Mouse (Mus musculus) forebrain, embryonic 10.5 days (tissue): ENCODE measurements around the gene Usp49. TPM values are rescaled to one million over a fixed set of nuclear protein-coding genes. Genes with fewer than 3 reads are reported as not detected.
"Not testable (repeated sequence)": the region's sequence is repeated elsewhere in the genome, so short reads cannot be mapped to it uniquely, and the experiment has no call there.

Experiments used
- DNase-seq: peaks from one replicate; pipeline ENCODE4 v3.0.0-alpha.2; 2017; ENCODE audit warnings: low spot score; ENCODE audit errors: extremely low spot score
- H3K27ac ChIP-seq: fragments of 300-500 bp; sonication (generic); 2 replicates; pipeline ENCODE4 v1.5.1; 2016; ENCODE audit warnings: mild to moderate bottlenecking
- H3K27me3 ChIP-seq: fragments of 300-500 bp; sonication (generic); 2 replicates; pipeline ENCODE4 v1.6.1; 2016; ENCODE audit warnings: mild to moderate bottlenecking; ENCODE audit not compliant: poor library complexity, severe bottlenecking
- H3K36me3 ChIP-seq: fragments of 300-500 bp; sonication (generic); replicated peaks from 2 replicates; pipeline ENCODE4 v1.6.1; 2016; ENCODE audit warnings: mild to moderate bottlenecking, moderate library complexity
- H3K4me1 ChIP-seq: fragments of 300-500 bp; sonication (generic); 2 replicates; pipeline ENCODE4 v1.6.1; 2016
- H3K4me3 ChIP-seq: fragments of 300-500 bp; sonication (generic); 2 replicates; pipeline ENCODE4 v1.5.1; 2016; ENCODE audit warnings: mild to moderate bottlenecking, moderate library complexity
- H3K9me3 ChIP-seq: fragments of 300-500 bp; sonication (generic); 2 replicates; pipeline ENCODE4 v1.6.1; 2016; ENCODE audit warnings: mild to moderate bottlenecking, moderate library complexity
- WGBS: fragments of 180-500 bp; shearing (Covaris S2); methylation state at CpG from one replicate; pipeline ENCODE4 v1.1.7; 2016; 5-methylcytosine and 5-hydroxymethylcytosine counted together
- polyA plus RNA-seq: library from polyadenylated mRNA; unstranded; fragments of >200 nt; fragmentation: Nextera tagmentation; extraction: Ambion mirVana; gene quantifications from 2 replicates; pipeline ENCODE4 v1.2.1, GENCODE M21; 2016

The Usp49 gene
- polyA plus RNA-seq, 1 experiment from 2014 or later, result 6.0 TPM

DNA sequence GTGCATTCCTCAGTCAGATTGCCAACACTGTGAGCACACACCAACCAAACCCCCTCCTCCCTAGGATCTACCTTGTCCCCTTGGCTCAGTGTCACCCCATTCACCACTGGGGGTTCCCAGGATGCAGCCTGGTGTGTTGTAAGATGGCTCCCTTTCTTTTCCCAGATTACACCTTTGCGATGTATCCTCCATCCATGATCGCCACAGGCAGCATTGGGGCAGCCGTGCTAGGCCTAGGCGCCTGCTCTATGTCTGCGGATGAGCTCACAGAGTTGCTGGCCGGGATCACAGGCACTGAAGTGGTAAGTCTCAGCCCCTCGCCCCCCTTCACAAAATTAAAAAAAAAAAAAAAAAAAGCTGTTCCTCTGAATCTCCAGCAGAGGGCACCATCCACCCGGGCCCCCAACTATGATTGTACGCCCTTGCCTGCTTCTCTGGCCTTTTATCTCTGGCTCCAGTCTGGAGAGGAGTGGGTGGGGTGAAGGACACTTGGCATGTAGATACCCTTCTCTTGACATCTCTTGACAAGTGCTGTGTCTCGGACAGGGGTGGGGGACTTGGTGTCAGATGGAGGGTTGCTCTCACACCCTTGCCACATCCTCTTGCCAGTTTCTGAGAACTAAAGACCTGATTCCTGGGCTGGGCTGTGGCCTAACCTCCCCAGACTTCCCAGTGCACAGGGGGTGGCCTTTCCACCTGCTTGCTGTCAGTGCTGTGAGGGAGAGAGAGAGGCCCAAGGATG is 32.5 kb upstream of the Usp49 start:
- H3K36me3 ChIP-seq, result peaks cover 69% of the 10 kb centered on the region
- no peaks in the 10 kb centered on the region for H3K9me3 ChIP-seq
- 32% methylated on average over 10 of the region's 10 CpGs for WGBS
- peak; percentile 52 for DNase-seq
- peaks cover 54% of the 10 kb centered on the region for H3K4me1 ChIP-seq
- peak overlapping the region; percentile 90 for H3K27ac ChIP-seq
- no peaks in the 10 kb centered on the region for H3K27me3 ChIP-seq
- H3K4me3 ChIP-seq, result peak overlapping the region; percentile 80; the same call in 1 of the 2 replicates

DNA sequence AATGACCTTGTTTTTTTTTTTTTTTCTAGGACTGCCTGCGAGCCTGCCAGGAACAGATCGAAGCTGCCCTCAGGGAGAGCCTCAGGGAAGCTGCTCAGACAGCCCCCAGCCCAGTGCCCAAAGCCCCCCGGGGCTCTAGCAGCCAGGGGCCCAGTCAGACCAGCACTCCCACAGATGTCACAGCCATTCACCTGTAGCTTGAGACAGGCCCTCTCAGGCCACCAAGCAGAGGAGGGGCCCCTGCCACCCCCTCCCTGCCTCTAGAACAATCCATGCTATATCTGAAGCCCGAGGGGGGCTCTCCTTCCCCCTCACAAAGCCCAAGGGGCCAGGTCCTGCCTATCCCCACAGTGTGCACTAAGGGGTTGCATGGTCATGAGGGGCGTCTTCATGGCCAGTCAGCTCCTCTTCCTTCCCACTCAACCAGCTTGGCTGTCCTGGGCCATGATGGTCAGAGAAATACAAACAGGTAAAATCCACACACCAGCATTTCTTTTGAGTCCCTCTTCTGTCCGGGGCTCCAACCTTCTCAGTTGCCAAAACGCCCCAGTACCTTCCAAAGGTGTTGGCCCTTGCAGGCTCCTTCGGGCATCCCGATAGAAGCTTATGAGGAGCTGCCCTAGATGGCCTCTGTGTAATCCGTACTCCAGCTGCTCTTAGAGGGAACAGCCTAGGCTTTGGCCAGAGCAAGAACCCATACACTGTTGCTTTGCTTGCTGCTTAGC is 31.7 kb upstream of the Usp49 start:
- not testable (repeated sequence) for H3K27me3 ChIP-seq, H3K9me3 ChIP-seq, DNase-seq
- Histone ChIP-seq H3K27ac (peak overlapping the region; percentile 90), H3K4me3 (peak overlapping the region; percentile 1; the same call in 1 of the 2 replicates), H3K36me3 (peaks cover 74% of the 10 kb centered on the region), H3K4me1 (peaks cover 47% of the 10 kb centered on the region)
- WGBS, result 86% methylated on average over 10 of the region's 10 CpGs

DNA sequence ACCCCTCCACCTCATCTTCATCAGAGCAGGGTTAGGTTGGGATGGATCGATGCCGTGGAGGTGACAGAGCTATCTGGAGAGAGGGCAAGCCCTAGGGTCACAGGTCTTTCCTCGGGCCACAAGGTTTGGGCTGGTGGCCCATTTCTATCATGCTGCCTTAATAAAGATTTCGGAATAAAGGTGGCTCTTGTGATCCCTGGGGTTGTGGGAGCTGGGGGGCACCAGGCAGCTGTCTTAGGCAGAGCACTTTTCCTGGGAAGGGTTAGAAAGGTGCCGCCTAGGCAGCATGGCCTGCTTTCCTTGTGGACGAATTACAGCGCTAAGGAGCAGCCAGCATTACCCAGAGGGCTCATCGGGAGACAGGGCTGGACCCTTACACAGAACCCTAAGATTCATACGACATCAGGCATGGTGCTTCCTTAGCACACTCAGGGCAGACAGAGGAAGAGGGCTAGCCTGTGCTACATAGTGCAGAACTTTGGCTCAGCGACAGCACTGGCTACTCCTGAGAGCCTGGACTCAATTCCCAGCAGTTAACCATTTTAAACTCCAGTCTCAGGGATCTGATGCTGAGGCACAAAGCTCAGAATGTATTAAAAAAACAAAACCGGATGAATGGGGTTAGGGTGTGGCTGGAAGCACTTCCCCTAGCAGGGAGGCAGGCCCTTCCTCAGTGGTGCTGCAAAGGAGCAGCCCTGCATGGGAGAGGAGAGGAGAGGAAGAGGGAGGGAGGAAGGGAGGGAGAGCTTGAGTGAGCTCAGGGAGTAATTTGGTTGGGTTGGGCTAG is 30.8 kb upstream of the Usp49 start:
- peaks cover 40% of the 10 kb centered on the region for H3K4me1 ChIP-seq
- no peak overlapping the region for H3K27ac ChIP-seq
- 85% methylated on average over 11 of the region's 11 CpGs for WGBS
- no peak for DNase-seq
- H3K36me3 ChIP-seq, result peaks cover 83% of the 10 kb centered on the region
- H3K9me3 ChIP-seq, result no peaks in the 10 kb centered on the region
- no peaks in the 10 kb centered on the region for H3K27me3 ChIP-seq
- H3K4me3 ChIP-seq, result no peak overlapping the region

DNA sequence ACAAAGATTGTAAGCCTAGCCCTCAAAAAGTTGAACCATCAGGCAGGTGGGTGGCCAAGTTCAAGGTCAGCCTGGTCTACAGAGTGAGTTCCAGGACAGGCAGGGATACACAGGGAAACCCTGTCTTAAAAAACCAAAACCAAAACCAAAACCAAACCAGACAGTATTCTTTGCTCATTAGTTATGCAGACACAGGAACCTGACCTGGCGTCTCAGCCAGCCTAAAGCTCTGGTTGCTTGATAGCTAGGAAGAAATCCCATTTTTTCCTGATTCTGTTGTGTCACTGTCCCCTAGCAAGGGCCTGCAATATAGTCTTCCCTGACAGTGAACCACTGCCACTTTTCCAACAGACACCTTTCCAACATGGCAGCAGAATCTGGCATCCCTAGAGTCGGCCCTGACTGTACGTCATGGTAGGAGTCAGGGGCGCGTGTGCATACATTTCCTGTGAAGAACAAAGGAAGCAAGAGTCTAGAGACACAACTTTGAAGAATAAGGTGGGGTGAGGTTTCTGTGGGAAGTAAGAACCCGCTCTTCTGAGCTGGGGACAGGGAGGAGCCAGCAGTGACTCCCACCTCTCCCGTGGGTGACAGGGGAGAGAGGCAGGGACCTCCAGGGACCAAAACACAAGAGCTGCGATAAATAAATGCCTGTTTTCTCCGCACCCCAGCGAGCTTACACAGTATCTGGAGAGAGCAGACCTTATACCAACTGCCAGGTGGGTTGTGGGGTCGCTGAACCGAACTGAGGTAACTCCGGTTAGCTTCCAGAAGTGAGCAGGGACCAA is 29.7 kb upstream of the Usp49 start:
- WGBS, result 92% methylated on average over 13 of the region's 13 CpGs
- Histone ChIP-seq H3K36me3 (peaks cover 94% of the 10 kb centered on the region), H3K27ac (no peak overlapping the region), H3K9me3 (no peaks in the 10 kb centered on the region), H3K4me3 (no peak overlapping the region), H3K4me1 (peaks cover 29% of the 10 kb centered on the region), H3K27me3 (no peaks in the 10 kb centered on the region)
- no peak for DNase-seq

DNA sequence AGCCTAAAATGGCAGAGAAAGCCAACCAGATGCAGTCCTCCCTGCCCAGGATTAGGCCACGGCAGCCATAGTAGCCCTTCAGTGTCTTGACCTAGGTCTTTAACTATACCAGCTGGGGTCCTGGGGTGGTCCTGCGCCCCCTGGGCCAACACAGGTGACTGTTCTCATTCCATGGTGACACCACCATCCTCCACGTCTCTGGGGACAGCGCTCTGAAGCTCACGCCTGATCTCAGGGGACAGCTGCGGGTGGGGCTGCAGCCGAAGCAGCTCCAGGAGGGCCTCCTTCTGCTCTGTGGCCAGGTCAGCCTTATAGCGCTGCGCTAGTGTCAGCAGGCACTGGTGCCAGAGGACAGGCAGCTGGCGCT is 29.1 kb upstream of the Usp49 start:
- H3K9me3 ChIP-seq, result no peaks in the 10 kb centered on the region
- no peaks in the 10 kb centered on the region for H3K27me3 ChIP-seq
- H3K27ac ChIP-seq, result no peak overlapping the region
- H3K4me3 ChIP-seq, result no peak overlapping the region
- WGBS, result 96% methylated on average over 10 of the region's 10 CpGs
- peaks cover 23% of the 10 kb centered on the region for H3K4me1 ChIP-seq
- DNase-seq, result no peak
- peaks cover 97% of the 10 kb centered on the region for H3K36me3 ChIP-seq

DNA sequence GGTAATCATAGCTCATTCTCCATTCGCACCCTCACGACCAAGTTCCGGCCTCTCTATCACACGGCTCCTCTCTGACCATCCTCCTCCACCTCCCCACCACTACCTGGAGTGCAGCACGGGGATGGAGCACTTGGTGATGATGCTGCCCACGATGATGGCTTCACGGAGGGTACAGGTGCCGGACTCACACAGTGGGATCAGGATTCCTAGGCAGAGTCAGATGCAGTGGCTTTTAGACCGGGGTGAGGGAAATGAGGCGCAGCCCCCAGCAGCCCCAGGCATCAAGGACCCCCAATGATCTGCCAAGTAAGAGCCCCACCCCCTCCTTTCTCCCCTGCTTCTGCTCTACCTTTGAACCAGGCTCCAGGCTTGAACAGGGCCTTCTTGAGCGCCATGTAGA is 28.2 kb upstream of the Usp49 start:
- no peak overlapping the region for H3K27ac ChIP-seq
- peaks cover 97% of the 10 kb centered on the region for H3K36me3 ChIP-seq
- DNase-seq, result no peak
- no peaks in the 10 kb centered on the region for H3K27me3 ChIP-seq
- no peak overlapping the region for H3K4me3 ChIP-seq
- H3K9me3 ChIP-seq, result no peaks in the 10 kb centered on the region
- 92% methylated on average over 11 of the region's 11 CpGs for whole genome bisulfite sequencing
- peaks cover 14% of the 10 kb centered on the region for H3K4me1 ChIP-seq

DNA sequence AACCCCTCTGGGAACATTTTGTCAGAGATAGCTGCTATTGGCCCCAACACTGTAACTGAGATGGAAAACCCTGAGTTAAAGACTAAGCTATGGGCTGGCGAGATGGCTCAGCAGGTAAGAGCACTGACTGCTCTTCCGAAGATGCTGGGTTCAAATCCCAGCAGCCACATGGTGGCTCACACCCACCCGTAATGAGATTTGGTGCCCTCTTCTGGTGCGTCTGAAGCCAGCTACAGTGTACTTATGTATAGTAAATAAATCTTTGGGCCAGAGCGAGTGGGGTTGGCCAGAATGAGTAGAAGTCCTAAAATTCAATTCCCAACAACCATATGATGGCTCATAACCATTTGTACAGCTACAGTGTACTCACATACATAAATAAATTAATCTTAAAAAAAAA is 24.3 kb upstream of the Usp49 start:
- H3K4me3 ChIP-seq, result no peak overlapping the region
- peaks cover 17% of the 10 kb centered on the region for H3K4me1 ChIP-seq
- WGBS, result 76% methylated on average over 5 of the region's 5 CpGs
- H3K27ac ChIP-seq, result no peak overlapping the region
- peaks cover 80% of the 10 kb centered on the region for H3K36me3 ChIP-seq
- DNase-seq, result no peak
- H3K9me3 ChIP-seq, result no peaks in the 10 kb centered on the region
- no peaks in the 10 kb centered on the region for H3K27me3 ChIP-seq

DNA sequence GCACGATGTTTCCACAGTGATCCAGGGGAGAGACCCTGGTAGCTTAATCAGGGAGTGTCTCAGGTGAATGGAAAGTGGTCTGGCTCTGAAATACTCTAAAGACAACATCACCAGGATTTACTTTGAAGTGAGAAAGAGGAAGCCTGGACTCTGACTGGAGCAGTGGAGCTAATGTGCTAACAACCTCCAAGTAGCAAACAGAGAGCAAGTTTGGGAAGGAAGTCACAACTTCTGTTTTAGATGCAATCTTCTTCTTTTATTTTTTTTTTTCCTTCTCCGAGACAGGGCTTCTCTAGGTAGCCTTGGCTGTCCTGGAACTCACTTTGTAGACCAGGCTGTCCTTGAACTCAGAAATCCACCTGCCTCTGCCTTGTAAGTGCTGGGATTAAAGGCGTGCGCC is 21.3 kb upstream of the Usp49 start:
- peak overlapping the region; percentile 88; the same call in 1 of the 2 replicates for H3K4me3 ChIP-seq
- peaks cover 68% of the 10 kb centered on the region for H3K36me3 ChIP-seq
- H3K27me3 ChIP-seq, result no peaks in the 10 kb centered on the region
- no peak for DNase-seq
- no peak overlapping the region for H3K27ac ChIP-seq
- H3K4me1 ChIP-seq, result peaks cover 28% of the 10 kb centered on the region
- 96% methylated on average over 4 of the region's 4 CpGs for WGBS
- H3K9me3 ChIP-seq, result no peaks in the 10 kb centered on the region

DNA sequence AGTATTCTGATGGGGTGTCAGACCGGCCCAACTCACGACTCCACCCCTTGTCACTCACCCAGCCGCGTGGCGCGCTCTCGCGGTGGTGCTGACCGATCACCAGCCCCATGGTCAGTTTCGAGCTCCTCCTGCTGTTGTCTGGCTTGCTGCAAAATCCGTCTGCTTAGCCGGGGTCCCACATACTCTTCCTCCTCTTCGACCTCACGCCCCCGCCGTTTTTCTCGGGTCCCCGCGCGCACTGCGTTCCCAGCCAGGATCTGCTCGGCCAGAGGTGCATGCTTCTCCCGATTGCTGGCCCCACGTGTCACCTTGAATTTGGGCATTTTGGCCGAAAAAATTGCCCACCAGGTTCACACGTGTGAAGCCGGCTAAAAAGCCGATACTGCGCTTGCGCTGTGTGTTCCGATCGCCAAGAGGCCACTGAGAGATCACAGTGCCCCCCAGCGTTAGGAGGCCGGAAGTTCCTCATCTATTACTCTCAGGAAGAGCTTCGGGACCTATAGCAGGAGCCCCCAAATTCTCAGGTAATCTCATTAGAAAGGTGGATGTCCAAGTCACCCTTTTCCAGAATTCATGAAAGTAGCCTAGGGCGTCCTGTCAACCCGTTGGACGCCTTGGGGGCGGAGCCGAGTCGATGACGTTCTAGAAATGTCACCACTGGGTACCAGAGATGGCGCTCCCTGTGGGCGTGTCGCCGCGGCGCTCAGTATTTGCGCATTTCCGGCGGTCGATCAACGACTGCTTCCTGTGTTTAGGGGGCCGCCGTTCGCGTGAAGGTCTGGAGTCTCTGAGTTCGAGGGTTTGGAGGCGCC is 19.4 kb upstream of the Usp49 start, which contains the start of the genes Bysl, Med20 and Gm20517:
Bysl (minus strand) TSS at position 644 of the 812 bp plus-strand sequence.
Med20 (plus strand) TSS at position 734 of the 812 bp plus-strand sequence.
Gm20517 (plus strand) TSS at position 741 of the 812 bp plus-strand sequence.
- peak; percentile 98 for DNase-seq
- Histone ChIP-seq H3K27me3 (no peaks in the 10 kb centered on the region), H3K4me3 (peak within 1 kb of the TSS; percentile 88), H3K4me1 (peaks cover 28% of the 10 kb centered on the region), H3K27ac (peak within 1 kb of the TSS; percentile 86), H3K9me3 (no peaks in the 10 kb centered on the region), H3K36me3 (peaks cover 66% of the 10 kb centered on the region)
- under 1% methylated on average over 59 of the region's 59 CpGs for WGBS

DNA sequence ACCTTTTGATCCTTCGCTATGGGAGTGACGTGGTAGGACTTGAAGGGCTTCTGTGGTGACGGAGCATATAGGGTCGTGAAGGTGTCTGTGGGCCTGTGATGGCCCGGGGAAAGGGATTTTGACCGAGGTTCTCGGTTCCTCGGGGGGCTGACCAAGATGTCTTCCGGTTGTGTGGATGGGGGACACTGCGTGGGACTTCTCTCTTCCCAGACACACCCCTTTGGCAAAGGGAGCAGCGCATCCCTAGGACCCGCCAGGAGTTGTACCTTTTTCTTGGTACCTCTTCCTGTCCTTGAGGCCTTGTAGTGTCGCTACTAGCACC is 18.9 kb upstream of the Usp49 start:
- Histone ChIP-seq H3K4me1 (peaks cover 28% of the 10 kb centered on the region), H3K9me3 (no peaks in the 10 kb centered on the region), H3K27ac (peak overlapping the region; percentile 86), H3K4me3 (peak overlapping the region; percentile 88), H3K36me3 (peaks cover 65% of the 10 kb centered on the region), H3K27me3 (no peaks in the 10 kb centered on the region)
- under 1% methylated on average over 13 of the region's 13 CpGs for WGBS
- no peak for DNase-seq

DNA sequence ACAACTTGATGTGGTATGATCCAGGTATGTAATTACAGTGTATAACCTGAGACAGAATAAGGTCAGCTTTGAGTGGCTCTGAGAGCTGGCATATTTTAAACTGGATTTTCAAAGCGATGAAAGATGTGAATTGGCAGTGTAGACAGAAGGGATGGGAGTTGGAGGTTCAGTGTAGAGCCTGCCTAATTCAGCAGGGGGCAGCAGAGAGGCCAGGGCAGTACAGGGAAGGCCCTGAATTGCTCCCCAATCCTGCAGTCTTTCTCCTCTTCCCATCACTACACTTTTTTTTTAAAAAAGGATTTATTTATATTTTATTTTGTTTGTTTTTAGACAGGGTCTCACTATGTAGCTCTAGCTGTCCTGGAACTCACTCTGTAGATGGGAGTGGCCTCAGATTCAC is 16.5 kb upstream of the Usp49 start:
- peaks cover 63% of the 10 kb centered on the region for H3K36me3 ChIP-seq
- DNase-seq, result no peak

More for the DNA sequence above, 16.5 kb upstream of the Usp49 start:
- Histone ChIP-seq H3K4me3 (no peak overlapping the region), H3K4me1 (peaks cover 27% of the 10 kb centered on the region), H3K27me3 (no peaks in the 10 kb centered on the region), H3K9me3 (no peaks in the 10 kb centered on the region), H3K27ac (no peak overlapping the region)
- 88% methylated on average over 1 of the region's 1 CpGs for WGBS
